Mouse (Mus musculus): Measurements from ENCODE around the gene Rbl2.

Gene Rbl2

DNA sequence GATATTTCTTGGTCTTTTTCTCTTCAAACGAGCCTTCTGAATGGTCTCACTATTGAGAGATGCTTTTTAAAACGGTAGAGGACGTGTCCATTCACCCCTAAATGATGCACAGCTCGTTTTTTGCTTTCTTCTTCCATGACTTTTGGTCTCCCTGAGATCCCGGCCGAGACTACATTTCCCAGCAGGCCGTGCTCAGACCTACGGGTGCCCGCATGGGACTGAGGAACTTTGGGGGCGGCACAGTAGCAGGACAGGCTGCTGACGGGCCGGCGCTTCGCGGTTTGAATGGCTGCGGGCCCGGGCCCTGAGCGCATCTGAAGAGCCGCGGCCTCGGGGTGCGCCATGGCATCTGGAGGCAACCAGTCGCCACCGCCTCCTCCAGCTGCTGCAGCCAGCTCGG lies at the start of gene Rbl2:
Gene Rbl2, plus strand, starts transcription at position 224 of the 400 bp plus-strand sequence.
- in situ Hi-C loops (cut with MboI): no loop called here

DNA sequence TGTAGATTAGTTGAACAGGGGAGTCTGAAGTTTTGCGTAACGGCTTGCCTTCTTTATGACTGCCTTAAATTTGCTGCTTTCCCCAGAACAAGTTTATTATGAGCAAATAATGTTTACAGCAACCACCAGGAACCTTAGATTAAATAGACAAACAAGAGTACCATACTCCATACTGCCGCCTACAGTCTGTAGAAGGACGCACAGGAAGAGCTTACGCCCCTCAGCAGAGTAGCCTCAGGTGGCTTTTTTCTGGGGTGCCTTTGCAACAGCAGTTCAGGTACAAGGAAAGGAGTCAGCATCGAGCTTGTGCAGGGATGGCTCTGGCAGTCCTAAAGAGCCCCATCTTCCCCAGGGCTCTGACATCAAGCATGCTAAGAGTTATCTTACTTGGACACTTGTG lies 35.4 kb upstream of the Rbl2 start:
- in situ Hi-C loops (cut with MboI): no loop called here

DNA sequence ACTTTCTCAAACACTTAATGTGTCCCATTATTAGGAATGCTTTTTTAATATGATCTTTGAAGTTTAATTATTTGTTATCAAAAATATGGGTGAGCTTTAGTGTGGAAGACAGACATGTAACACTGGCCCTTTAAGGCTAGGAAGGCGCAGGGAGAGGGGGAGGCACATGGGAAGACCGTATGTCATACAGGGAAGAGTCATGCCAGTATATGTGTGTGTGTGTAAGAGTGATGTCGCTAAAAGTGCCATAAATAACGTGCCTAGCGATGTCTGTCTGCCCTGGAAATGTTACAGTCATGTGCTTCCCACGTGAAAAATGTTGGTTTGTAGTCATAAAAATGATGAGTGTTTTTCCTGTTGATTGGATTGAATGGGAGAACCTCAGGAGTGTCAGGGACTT lies 33.0 kb upstream of the Rbl2 start:
- in situ Hi-C loops (cut with MboI): no loop called here

DNA sequence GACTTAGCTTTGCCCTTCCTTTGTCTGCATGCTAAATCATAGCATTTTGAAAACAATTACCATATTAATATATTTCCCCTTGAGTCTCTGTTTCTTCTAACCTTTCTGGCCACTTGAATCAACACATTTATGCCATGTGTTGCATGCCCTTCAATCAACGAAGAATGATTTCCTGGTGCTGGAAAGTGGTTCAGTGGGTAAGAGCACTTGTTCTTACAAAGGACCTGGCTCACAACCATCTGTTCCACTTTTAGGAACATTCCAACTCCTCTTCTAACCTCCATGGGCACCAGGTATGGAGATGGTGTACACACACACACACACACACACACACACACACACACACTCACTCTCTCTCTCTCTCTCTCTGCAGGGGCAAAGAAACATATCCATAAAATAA lies 31.2 kb upstream of the Rbl2 start:
- in situ Hi-C loops (cut with MboI): no loop called here

DNA sequence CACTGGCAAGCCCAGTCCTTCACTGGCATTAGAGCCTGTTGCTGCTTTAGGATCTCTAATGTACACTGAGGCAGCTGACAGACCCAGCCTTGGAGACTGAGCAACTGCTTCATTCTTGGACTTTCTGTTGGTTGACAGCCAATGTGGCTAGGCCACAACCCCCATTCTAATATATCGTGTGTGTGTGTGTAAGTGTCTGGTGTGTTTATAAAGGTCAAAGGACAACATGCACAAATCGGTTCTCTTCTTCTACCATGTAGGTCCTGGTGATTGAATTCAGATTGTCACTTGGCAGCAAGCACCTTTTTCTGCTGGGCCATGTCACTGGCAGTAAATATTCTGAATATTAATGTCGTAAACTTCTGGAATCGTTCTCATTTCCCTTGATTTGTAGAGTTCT lies 23.5 kb upstream of the Rbl2 start:
- in situ Hi-C loops (cut with MboI): no loop called here

- in situ Hi-C loops (cut with MboI): no loop called here
Measured at GRCm38 (mm10) chr8:91051037-91051436, 18.8 kb upstream of the Rbl2 start.

DNA sequence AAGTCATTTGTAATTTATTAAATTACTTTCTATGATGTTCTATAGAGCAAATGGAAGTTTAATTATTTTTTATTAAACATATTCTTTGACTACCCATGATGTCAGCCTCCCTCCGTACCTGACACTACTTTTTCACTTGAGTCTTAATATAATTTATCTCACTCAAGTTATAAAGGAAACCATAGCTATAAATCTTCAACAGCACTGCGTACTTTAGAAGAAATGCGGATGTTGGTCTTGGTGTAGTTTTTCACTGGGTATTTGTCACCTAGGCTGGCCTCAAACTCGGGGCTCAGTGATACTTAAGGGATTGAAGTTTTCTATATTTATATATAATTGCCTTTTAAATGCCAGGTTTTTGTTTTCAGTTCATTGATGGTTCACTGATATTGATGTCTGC lies 15.4 kb upstream of the Rbl2 start:
- in situ Hi-C loops (cut with MboI): no loop called here

DNA sequence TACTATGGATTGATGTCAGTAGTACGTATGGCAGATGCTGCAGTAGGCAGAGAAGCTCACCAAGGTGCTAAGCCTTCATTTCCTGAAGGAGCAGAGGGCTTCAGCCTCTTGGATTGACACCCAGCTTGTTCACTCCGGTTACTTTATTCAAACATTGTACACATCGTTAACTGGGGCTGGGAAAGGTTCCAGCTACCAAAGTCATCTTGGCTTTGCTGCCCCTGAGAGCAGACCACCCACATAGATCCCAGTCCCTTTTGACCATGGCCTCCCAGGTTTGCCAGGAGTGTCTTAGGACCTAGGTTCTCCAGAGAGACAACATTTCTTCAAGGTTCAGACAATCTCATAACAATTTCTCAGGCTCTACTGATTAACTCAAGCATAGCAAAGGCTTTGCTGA lies 13.0 kb upstream of the Rbl2 start:
- in situ Hi-C loops (cut with MboI): no loop called here

DNA sequence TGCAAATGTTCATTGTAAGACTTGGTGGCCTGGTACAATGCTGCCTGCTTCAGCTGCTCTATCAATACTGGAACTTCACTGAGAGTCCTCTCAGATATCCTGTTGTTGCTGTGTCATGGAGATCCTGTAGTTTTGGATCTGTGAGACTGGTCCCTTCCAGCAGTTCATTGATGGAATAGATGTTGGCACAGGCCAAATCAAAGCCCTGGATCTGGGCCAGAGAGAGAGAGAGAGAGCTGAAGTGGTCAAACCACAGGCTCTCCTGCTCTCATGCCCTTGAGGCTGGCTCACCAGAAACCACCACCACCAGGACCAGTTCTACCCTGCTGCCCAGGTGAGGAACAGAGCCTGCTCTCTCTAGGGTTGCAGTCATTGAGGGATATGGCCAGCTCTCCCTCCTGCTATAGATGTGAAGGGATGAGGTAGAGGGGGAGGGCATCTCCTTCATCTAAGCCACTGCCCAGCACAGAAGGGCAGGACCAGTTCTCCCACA lies 10.7 kb upstream of the Rbl2 start:
- in situ Hi-C loops (cut with MboI): no loop called here

- in situ Hi-C loops (cut with MboI): no loop called here
Measured at GRCm38 (mm10) chr8:91059884-91060510, 9.9 kb upstream of the Rbl2 start.

GRCm38 (mm10) chr8:91060555-91061471 lies 9.0 kb upstream of the Rbl2 start:
- in situ Hi-C loops (cut with MboI): no loop called here

DNA sequence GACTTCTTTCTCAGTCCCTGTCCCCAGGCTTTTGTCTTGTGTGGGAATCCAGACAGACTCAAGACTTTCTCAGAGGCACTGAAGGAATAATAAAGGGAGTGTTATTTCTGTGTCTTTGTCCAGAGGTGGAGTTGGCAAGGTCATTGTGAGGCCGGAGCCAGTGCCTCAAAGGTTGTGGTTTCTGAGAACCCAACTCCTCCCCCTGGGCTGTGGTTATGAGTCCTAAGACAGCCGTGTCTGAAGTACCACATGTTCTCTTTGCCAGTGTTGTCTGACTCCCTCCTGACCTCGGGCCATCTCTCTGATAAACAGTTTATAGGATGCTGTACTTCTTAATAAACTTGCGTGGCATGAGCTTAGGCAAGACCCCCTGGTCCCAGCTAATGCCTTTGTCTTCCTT lies 4.7 kb upstream of the Rbl2 start:
- in situ Hi-C loops (cut with MboI): no loop called here

- in situ Hi-C loops (cut with MboI): no loop called here
Measured at GRCm38 (mm10) chr8:91069407-91069806, 450 bp upstream of the Rbl2 start.

DNA sequence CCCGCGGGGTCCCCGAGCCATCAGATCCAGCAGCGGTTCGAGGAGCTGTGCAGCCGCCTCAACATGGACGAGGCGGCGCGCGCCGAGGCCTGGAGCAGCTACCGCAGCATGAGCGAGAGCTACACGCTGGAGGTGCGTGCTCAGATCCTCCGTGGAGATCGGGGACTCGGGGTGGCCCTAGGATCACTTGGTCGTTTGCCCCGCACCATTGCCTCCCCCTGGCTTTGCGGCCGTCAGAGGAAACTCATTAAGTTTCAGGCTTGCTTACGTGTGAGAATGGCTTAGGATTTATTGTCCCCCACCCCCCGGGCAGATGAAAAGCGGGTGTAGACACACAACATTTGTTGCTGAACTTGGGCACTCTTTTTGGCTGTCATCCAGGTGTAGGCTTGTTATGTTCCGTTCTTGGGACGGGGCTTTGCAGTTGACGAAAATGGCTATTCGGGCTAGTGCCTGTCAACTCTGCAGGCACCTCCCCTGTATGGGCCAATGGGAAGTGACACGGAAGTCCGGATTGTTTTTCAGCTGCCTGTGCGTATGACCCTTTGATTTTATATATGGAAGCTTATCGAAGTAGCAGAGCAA lies 510 bp downstream of the Rbl2 start:
- in situ Hi-C loops (cut with MboI): no loop called here

DNA sequence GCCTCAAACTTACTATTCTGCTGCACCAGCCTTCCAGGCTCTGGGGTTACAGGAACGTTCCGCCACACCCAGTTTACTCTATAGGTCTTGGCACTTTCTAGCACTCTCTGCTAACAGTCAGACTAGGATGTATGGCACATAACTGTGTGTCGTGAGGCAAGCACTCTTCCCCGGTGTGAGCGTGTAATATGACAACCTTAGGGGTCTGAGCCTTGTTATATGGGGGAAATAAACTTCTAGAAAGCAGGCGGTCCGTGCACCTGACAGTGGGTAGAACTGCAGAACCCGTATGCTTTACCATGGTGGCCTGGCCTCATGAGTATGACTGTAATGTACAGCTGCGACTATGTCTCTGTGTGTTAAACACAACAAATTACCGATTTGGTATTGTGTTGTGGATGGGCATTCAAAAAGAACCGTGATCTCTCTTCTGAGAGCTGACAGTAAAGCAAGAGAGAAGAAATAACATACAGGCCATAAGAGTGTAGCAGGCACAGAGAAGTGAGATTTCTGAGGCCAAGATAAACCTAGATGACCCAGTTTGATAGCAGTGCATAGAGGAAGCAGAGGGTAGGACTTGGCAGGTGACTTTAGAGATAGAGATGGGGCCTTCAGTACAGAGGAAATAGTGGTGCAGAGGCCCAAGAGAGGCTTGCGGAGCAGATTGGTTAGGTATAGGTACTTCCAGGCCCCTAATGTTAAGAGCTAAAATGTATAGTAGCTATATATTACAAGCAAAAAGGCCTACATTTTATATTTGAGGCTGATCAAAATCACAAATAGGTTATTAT lies 7.4 kb downstream of the Rbl2 start:
- in situ Hi-C loops (cut with MboI): no loop called here

DNA sequence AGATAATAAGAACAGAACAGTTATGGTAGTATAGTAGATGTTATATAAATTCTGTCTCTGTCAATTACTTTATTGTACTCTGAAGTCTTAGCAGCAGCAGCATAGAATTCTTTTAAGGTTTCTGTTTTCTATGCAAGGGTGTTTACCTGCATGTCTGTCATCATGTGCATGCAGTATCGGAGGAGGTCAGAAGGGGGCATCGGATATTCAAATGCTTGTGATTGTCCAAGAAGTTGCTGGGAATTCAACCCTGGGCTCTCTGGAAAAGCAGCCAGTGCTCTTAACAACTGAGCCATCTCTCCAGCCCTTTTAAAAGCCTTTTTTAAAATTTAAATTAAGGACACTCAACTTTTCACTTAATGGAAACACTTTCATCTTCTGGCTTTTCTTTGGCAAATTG lies 9.8 kb downstream of the Rbl2 start:
- in situ Hi-C loops (cut with MboI): no loop called here

- in situ Hi-C loops (cut with MboI): no loop called here
Measured at GRCm38 (mm10) chr8:91081911-91082310, 12.1 kb downstream of the Rbl2 start.

GRCm38 (mm10) chr8:91082428-91082827 lies 12.6 kb downstream of the Rbl2 start:
- in situ Hi-C loops (cut with MboI): no loop called here

- in situ Hi-C loops (cut with MboI): no loop called here
Measured at GRCm38 (mm10) chr8:91088452-91088851, 18.6 kb downstream of the Rbl2 start.

DNA sequence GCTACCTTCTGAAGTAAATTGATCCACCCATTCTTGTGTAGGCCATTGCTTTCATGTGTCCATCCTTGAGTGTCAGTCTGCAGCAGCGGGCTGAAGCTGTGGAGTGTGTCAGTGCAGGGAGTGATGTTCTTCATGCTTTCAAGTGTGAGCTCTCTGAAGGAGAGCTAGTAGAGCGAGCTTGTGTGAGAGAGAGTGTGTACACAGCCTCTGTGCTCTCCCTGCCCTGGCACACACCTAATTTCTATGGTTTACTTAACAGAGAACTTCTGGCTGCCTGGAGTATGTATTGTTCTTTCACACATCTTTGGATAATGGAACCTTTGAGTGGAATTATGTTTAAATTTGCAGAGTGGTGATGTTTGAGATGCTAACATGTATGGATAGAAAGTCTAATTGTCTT lies 19.7 kb downstream of the Rbl2 start:
- in situ Hi-C loops (cut with MboI): no loop called here

GRCm38 (mm10) chr8:91094135-91094534 lies 24.3 kb downstream of the Rbl2 start:
- in situ Hi-C loops (cut with MboI): no loop called here

DNA sequence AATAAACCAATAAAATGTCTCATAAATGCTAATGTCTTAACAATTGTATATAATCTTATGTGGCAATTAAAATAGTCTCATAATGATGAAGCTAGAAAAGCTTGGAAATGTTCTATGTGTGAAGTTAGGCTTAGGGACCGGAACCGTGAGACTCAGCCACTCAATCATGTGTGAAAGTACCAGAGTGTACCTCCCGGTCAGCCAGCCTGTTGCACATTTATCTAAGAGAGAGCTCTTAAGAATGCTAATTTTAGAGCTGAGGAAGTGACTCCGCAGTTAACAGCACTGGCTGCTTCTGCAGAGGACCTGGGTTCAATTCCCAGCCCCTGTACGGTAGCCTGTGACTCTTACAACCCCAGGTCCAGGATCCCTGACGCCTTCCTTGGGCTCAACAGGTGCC lies 28.2 kb downstream of the Rbl2 start:
- in situ Hi-C loops (cut with MboI): no loop called here

Measured in mature B cell (primary cell).